Mouse (Mus musculus) hematopoietic stem cell, adult 5-6 weeks (primary cell): ENCODE measurements around the gene Ucp3. TPM values are rescaled to one million over a fixed set of nuclear protein-coding genes. Genes with fewer than 3 reads are reported as not detected.
"Not testable (repeated sequence)": the region's sequence is repeated elsewhere in the genome, so short reads cannot be mapped to it uniquely, and the experiment has no call there.

Experiments used
- ATAC-seq, 2 experiments: fragments of 125-278 bp in 1 of 2; replicated peaks in 1 of 2; 2 replicates each; pipeline ENCODE4 v1.8.0; 2016 to 2017; ENCODE audit warnings: inconsistent platforms in 2 of 2, mild to moderate bottlenecking in 2 of 2, moderate number of reproducible peaks in 2 of 2, low read depth in 1 of 2, moderate TSS enrichment in 1 of 2; ENCODE audit not compliant: low FRiP score in 2 of 2, poor library complexity in 2 of 2, severe bottlenecking in 2 of 2, insufficient read depth in 1 of 2, low TSS enrichment in 1 of 2
- total RNA-seq: library from RNA; stranded (forward); fragments of 172-1452, 232-1000 nt; gene quantifications from 2 replicates; pipeline ENCODE4 v1.2.3, GENCODE M21; 2017

Gene Ucp3
- total RNA-seq, 1 experiment from 2014 or later: not detected

DNA sequence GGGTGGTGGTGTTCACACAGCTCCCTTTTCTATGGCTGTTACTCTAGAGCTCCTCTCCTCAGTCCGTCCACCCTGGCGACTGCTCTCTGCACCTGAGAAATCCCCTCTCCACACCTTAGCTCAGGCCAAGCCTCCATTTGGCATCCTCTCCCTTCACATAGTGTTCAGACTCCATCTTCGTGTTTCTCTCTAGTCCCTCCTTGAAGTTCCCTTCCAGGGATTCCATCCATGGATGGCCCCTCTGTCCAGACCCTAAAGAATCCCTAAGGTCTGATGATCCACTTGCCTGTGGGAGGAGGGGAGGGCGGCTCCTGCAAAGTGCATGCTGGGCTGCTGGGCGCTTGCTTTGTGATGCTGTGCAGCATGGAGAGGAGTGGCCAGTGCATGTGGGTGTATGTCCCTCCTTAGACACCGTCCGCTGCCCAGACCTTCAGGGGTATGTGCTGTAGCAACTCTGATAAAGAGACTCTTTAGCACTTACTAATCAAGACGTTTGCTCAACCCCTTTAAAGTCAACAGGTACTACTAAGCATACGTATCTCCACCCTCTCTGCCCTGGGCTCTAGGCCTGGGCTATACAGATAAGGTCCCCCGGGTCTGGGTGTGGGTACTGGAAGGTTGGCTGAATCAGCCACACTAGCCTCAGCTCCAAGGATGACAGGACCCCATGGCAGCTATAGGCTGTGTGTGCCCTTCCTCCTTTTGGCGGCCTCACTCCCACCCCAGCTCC is 5.8 kb upstream of the Ucp3 start:
- peak; percentile 38 to 42; a peak in 2 of 4 replicates for ATAC-seq

GRCm38 (mm10) chr7:100468761-100469160 is 4.0 kb upstream of the Ucp3 start:
- ATAC-seq: no peak

GRCm38 (mm10) chr7:100469502-100469901 is 3.3 kb upstream of the Ucp3 start:
- ATAC-seq: no peak

- no peak for ATAC-seq
Observed at GRCm38 (mm10) chr7:100470796-100471406, 1.9 kb upstream of the Ucp3 start.

GRCm38 (mm10) chr7:100471407-100471797 is 1.4 kb upstream of the Ucp3 start:
- ATAC-seq: no peak

- ATAC-seq: no peak
Observed at GRCm38 (mm10) chr7:100473846-100474454, 1.2 kb downstream of the Ucp3 start.

GRCm38 (mm10) chr7:100474680-100475079 is 1.9 kb downstream of the Ucp3 start:
- no peak for ATAC-seq

GRCm38 (mm10) chr7:100479100-100479822 is 6.5 kb downstream of the Ucp3 start:
- no peak for ATAC-seq

- no peak for ATAC-seq
Observed at GRCm38 (mm10) chr7:100479823-100480164, 7.0 kb downstream of the Ucp3 start.

DNA sequence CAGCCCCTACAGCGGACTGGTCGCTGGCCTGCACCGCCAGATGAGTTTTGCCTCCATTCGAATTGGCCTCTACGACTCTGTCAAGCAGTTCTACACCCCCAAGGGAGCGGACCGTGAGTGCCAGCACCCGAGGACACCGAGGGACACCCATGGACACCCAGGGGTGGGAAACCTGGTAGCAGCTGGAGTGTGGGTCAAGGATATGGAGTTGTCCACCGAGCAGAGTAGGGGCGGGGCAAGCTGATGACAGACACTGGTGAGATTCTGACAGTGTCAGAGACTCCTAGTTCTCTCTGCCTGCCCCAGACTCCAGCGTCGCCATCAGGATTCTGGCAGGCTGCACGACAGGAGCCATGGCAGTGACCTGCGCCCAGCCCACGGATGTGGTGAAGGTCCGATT is 7.4 kb downstream of the Ucp3 start:
- ATAC-seq: no peak

GRCm38 (mm10) chr7:100482046-100482445 is 9.3 kb downstream of the Ucp3 start:
- not testable (repeated sequence) for ATAC-seq

- no peak; a peak in 1 of 4 replicates for ATAC-seq
Observed at GRCm38 (mm10) chr7:100484493-100484892, 11.7 kb downstream of the Ucp3 start.

DNA sequence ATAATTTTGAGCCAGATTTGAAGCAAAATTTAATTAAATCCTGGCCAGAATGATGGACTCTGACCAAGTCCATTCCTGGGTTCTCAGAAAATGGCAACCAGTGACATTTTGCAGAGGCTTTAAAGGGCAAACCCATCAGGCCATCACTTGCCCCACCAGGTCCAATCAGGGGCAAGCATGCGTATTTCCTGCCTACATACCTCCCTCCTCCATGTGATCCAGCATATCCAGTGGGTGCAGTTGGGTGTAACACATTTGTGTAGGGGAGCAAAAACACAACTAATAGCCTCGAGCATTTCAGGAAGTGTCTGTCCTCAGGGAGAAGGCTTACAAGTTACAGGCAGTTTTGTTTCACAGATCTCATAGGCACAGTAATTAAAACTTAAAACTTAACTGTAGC is 14.5 kb downstream of the Ucp3 start:
- ATAC-seq: no peak

DNA sequence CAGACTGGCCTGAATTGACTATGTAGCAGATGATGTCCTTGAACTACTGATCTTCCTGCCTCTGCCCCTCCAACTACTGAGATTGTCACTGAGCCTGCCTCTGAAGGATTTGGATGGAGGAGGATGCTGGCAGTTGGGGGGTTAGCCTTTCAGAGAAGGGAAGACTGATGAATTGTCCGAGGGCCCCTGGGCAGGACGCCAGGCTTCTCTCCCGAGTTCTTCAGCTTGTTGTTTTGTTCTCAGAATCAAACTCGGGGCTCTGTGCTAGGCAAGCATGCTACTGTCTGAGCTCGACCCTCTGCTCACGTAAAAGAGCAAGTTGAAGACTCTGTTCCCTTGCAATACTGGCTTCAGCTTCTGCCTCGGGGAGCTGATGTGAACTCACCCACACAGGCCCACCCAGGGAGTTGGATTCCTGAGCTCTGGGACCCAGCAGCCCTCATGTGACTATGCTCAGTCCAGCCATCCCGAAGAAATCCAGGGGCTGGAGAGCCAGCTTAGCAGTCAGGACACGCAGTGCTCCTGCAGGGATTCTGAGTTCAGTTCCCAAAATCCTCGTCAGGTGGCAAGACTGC is 15.8 kb downstream of the Ucp3 start:
- ATAC-seq: no peak

GRCm38 (mm10) chr7:100492391-100493116 is 19.8 kb downstream of the Ucp3 start:
- peak in 1 of 2 experiments; percentile 3; a peak in 2 of 4 replicates for ATAC-seq

DNA sequence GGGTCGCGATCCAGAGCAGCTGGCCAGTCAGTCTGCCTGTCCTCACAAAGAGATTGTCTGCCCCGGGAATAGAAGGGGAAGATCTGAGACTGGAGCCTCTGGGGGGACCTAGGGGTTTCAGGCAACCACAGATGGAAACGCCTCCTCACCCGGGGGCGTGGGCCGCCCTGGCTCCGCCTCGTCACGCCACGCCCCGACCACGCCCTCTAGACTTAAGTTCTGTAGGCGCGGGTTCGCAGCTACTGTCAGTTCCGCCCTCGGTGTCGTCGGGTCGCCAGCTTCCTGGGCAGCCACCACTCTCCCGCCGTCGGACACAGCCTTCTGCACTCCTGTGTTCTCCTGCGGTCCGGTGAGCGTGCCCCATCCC is 20.3 kb downstream of the Ucp3 start, which contains the start of gene Ucp2:
Gene Ucp2, plus strand, starts transcription at position 221 of the 367 bp plus-strand sequence.
- peak; percentile 76 for ATAC-seq
